Mouse (Mus musculus) brain, embryonic 14.5 days (tissue): Measurements from ENCODE around the gene Gm17349.

Experiments used
- CTCF ChIP-seq: fragments of 200-500 bp; IDR thresholded peaks from 2 replicates; pipeline ENCODE4 v1.5.1; 2012; ENCODE audit warnings: inconsistent platforms, mild to moderate bottlenecking, moderate library complexity, borderline replicate concordance; ENCODE audit not compliant: insufficient read depth, insufficient read length; ENCODE audit errors: extremely low read depth
- POLR2A ChIP-seq: fragments of 200-500 bp; IDR thresholded peaks from 2 replicates; pipeline ENCODE4 v1.6.1; 2012; ENCODE audit warnings: mild to moderate bottlenecking, inconsistent platforms, borderline replicate concordance; ENCODE audit not compliant: poor library complexity, insufficient read depth, insufficient read length, severe bottlenecking; ENCODE audit errors: extremely low read depth

DNA sequence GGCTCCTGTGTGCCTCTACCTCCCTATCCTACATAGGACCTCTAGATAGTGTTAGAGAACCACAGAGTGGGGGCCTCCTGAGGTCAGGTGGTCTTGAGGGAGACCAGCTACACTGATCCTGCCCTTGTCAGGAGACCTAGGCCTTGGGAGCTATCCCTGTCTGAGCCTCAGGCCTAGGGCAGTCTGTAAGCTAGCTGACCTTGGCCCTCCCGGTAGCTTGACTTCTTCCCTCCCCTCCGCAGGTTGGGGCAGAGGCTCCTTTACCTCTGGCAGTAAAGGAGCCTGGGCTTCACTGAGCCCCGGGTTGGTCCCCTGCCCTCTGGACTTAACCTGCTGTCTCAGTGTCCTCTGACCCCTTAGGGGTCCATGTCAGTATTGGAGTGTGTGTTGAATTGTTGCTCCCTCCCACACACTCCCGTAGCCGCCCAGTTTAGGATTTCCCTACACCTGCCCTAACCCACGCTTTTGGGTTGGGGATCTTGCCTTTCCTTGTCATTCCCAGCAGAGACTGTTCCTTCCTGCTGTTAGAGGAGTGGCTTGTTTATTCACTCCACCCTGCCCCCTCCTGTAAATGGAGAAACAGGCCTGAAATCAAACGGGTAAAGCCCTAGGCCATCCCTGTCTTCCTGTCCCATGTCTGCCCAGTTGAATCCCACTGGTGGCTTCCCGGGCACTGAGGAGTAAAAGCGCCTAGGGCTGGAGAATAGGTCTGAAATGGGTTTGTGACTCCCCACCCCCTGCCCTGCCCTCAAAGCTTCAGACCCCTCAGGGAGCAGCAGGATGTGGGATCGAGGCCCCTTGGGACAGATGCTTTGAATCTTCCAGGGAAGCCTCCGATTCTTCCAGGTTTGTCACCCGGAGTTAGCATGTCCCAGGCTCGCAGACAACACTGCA lies 7.6 kb upstream of the Gm17349 start:
- no peak for TF ChIP-seq CTCF
- no peak for TF ChIP-seq POLR2A
